Mouse (Mus musculus): ENCODE data around the gene Pth1r.

Gene Pth1r

DNA sequence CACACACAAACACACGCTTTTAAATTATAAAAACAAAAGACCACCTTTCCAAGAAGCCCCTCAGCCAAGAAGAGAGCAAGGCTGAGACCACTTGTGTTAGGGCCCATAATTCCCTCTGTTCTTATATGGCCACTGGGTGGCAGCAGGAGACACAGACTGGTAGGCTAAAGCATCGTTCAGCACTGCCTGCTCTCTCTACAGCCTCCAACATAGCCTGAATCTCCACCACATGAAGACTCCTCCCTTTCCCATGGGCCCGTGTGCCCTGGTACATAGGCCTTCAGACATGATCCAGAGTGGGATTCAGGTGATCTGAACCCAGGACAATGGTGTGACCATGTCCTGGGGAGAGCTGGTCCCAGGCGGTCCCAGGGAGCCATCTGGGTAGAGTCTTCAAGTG lies 30.2 kb downstream of the Pth1r start:
- peak; percentile 49 to 53 for DNase-seq (ENCODE audit: low spot score in 2 of 2)

DNA sequence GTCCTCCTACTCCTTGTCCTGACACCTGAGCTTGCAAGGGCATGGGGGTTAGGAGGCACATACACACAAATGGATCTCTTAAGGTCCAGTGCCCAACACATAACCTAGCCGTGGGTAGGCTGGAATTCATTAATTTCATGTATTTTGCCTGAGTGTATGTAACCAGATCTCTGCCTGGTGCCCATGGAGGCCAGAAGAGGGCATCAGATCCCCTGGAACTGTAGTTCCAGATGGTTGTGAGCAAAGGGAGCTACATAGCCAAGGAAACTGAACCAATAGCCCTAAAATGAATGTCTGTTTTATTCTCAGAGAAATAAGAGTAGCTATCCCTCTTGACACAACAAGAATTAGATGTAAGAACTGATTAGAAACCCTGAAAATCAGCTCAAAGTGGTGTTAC lies 31.5 kb downstream of the Pth1r start:
- no peak for DNase-seq (ENCODE audit: low spot score in 2 of 2)

DNA sequence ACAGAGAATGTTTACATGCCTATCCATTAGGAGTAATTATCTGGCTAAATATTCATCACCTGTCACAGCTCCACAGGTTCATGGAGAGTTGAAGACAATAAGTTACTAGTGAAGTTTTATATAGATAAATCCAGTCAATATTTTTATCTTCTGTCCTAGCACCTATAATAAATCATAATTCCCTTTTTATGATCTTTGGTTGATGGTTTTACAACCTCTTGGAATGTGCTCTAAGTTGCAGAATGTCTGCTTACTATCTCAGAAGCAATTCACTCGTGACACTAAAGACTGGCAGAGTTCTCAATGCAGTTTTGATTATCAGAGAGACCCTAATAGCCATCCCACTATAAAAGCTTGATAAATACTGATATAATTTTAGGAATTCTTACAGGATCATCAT lies 33.6 kb downstream of the Pth1r start:
- DNase-seq (ENCODE audit: low spot score in 2 of 2), result no peak

DNA sequence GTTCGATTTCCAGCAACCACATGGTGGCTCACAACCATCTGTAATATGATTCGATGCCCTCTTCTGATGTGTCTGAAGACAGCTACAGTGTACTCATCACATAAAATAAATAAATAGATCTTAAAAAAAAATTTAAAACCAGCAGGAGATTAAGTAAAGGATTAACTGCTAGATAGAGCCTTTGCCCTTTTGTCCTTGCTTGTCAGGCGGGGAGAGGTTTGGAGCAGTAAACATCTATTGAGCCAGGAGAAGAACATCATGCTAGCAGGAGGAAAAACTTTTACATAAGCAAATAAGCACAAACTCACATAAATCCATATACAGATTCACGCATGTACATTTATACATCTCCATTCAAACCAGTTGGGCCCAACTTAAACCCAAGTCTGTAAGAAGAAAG lies 34.4 kb downstream of the Pth1r start:
- DNase-seq (ENCODE audit: low spot score in 2 of 2), result no peak

DNA sequence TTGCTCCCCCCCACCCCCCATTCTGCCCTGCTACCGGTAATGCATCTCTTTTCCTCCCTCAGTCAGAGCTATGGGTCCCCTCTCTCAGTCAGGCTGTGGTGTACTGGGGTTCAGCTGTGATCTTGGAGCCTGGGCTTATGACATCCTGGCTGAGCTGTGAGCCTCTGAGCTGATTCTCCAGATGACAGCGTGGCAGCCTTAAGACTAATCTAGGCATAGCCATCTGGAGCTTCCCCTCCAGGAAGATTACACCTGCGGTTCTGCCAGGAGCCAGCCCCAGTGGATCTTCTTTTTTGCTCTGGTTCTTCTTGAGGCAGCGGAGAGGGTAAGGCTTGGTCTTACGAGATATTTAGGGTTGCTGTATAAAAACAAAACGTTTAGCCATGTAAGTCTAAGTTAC lies 34.9 kb downstream of the Pth1r start:
- DNase-seq (ENCODE audit: low spot score in 2 of 2), result no peak

DNA sequence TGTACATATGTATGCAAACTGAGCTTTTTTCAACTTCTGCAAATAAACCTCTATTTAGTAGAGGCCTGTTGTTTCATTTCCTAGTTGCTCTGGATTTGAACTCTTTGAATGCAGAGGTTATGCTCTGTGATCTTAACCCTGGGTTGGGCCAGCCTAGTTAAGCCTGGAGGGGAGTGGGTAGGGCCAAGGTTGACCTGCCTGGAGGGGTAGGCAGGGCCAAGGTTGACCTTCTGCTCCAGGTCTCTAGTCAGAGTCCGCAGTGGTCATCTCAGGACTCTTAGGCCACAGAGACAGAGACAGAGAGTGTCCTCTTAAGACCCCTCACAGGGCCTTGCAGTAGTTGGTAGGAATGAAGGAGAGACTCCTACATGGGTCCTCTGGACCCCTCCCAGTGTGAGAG lies 35.4 kb downstream of the Pth1r start:
- no peak for DNase-seq (ENCODE audit: low spot score in 2 of 2)

DNA sequence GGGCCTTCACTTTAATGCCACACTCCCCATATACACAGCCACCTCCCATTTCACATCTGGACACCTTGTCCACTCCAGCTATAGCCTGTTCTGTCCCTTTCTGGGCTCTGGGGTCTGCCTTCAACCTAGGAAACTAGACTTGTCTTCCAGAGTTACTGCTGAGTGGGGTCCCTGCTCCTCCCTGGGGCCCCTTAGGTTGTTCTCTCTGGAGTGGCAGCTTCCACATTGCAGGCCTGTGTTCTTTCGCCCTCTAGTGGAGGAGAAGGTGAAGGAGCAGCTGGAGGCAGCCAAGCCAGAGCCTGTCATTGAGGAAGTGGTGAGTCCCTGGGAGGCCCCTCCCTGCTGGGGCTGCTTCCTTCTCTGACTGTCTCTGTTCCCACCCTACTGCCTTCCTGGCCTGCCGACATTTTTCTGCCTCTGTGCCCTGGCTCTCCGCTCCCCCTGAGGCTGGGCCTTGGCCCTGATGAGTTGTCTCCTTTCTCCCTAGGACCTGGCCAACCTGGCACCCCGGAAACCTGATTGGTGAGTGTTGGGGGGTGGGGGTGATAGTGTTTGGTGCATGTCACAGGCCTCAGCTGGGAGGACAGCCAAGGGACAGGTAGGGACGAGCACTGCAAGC lies 37.2 kb downstream of the Pth1r start:
- DNase-seq (ENCODE audit: low spot score in 2 of 2), result peak; percentile 86

DNA sequence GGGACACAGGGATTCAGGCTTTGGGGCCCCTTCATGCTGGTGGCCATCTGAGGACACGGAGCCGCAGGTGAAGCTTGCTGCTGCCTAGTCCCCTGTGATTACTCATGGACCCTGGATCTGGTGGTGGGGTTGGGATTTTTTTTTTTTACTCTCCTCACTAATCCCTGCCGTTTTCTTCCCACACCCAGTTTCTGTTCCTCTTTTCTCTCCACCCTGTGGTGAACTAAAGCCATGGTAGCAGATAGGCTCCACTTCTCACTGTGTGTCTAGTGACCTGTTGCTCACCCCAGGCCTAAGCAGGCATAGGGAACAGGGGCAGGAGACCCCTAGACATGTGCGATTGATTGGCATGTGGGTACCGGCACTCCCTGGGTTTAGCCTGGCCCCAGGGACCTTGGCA lies 40.2 kb downstream of the Pth1r start:
- DNase-seq (ENCODE audit: low spot score in 2 of 2), result no peak

DNA sequence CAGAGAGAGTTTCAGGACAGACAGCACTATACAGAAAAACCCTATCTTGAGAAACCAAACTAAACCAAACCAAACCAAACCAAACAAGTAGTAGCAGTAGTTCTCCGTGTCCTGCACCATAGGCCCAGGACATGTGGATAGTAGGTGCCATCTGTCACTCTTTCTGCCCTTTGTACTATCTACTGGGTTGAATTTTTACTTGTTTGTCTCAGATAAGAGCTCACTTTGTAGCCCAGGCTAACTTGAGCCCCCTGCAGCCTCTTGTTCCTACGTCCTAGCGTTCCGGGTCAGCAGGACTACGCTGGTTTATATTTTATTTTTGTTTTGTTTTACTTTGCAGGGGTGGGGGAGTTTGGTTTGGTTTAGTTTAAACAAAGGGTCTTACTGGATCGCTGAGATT lies 43.0 kb downstream of the Pth1r start:
- DNase-seq (ENCODE audit: low spot score in 2 of 2), result no peak

DNA sequence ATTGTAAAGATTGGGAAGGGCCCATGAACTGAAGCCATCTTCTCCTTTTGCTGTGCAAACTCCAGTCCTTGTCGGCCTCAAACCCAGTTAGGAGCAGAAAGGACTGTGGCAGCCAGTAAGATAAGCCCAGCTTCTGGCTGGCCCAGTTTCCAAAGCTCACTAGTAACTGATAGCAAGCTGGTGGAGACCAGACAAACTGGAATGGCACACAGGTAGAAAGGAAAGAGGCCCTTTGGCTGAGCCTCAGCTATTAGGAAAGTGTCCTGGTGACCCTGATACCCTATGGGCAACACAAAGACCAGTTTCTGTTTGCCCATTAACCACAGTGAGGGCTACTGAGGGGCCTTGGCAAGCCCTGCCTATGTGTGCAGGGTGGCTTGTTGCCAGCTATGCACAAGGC lies 44.1 kb downstream of the Pth1r start:
- no peak for DNase-seq (ENCODE audit: low spot score in 2 of 2)

DNA sequence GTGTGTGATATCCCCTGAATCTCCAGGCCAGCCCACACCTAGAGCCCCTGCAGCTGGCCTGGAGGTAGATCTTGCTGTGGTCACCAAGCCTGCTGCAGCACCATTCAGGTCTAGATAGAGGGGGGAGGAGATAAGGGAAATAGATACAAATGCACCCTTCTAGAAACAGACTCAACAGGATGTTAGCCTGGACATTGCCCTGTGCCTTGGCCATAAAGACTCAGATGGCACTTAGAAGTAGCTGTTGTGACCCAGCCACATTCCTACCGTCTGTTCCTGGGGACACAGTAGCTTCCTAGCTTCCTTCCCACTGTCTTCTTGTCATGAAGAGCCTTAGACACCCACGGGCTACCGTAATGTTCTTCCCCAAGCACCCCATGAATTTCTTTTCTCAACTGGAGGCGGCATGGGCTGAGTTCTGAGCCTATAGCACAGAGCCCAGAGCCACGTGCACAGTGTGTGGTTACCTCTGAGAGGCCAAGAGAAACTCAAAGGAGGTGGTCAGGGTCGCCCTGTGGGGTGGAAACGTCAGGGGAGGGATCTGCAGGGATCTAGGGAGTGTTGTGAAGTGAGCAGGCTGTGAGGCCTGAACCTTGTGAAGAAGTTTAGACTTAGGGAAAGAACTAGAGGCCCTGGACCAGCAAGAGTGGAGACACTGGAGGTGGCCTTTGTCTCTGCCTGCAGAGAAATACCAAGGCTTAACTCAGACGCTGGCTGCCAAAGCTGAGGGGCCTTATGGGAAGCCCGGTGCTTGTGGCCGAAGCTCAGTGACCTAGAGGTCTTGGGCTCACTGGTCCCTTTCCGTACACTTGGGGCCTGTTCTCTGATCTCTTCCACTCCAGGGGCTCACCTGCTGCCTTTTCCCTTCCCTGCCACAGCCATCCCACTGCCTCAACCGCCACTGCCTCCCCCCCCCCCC lies 45.6 kb downstream of the Pth1r start:
- DNase-seq (ENCODE audit: low spot score in 2 of 2), result no peak

DNA sequence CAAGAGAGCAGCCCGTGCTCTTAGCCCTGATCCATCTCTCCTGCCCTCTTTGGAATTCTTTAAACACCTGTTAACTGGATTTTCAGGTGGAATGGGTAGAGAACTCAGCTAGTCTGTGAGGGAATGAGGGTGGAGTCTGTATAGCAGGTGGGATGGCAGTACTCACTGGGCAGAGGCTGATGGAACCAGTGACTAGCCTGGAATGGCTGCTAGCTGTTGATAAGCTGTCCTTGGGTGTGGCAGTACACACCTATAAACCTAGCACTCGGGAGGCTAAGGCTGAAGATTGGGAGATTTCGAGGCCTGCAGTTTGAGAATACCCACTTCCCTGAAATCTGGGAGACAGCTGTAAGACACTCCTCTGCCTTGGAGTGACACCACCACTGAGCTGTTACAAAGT lies 47.4 kb downstream of the Pth1r start:
- no peak for DNase-seq (ENCODE audit: low spot score in 2 of 2)

DNA sequence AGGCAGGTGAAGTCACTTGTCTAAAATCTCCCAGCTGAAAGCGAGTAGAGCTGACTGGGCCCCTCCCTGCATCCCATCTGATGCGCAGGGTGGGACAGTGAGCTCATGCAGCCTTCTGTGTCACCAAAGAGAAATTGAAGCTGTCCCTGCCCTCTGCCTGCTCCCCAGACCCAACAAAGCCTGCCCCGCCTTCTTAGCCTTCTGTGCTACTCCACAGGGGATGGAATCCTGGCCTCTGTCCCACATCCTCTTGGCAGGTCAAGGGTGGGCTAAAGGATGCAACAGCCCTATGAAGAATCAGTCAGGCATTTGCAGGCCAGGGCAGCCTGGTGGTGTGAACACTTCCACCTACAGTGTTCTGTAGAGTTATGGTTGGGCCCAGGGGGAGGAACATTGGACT lies 49.5 kb downstream of the Pth1r start:
- no peak for DNase-seq (ENCODE audit: low spot score in 2 of 2)

DNA sequence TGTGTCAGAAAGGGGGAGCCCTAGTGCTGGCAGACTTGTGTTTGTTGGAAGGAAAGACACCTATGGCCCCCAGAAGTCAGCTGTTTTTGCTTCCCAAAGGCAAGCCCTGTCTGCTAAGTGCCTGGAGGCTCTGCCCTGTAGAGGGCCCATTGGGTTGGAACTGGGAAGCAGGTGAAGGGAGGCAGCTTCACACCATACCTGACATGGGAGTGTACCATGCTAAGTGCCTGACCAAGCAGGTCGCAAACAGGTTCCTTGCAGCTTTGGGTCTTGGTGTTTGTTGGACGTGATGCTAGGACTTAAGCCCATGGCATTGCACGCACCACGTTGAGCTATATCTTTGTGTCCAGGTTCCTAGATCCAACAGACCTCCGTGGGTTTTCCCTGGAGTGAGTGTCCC lies 50.5 kb downstream of the Pth1r start:
- DNase-seq (ENCODE audit: low spot score in 2 of 2), result no peak

DNA sequence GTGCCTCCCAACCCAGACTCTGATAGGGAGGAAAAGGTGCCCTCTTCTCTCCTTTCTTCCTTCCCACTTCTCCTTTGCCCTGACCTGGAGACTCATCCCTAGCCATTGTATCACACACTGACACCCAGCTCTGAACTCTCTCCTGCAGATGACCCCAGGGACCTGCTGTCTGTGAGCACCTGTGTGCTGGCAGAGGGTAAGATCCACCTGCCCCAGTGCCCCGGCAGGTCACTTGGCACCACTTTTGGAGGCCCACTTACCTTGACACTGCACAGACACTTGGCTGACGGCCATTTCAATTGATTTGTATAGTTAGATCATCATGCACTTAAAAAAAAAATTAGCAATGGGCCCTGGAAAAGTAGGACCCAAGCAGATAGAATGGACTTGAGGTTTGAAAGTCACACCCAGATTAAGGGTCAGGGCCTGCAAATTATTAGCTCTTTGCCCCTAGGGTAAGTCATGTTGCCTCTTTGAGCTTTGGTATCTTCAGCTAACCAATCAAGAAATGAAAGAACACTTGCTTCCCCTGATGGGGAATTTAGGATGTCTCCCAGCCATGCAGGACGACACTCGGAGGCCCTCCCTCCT lies 51.7 kb downstream of the Pth1r start:
- no peak for DNase-seq (ENCODE audit: low spot score in 2 of 2)

DNA sequence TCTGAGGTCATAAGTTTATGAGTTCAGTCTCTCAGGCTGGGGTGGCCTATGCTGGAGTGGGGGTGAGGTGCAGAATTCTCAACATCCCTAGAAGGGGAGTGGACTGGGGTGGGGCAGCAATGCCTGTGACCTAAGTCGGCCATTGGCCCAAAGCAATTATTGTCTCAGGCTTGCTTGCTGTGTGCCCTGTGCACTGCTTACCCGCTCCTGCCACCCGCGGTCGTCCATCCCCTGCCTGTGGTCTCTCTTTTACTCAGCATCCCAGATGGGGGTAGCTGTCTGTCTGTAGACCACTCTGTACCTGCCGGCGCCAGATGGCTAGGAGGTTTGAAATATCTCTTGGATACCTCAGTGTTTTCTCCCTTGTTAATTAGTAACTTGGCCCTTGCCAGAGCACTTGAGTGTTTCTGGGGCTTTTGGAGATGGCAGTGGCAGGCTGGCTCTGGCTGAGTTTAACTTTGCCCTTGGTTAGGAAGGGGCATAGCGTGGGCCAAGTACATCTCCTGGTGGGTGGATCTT lies 57.6 kb downstream of the Pth1r start:
- DNase-seq (ENCODE audit: low spot score in 2 of 2), result peak in 1 of 2 experiments; percentile 53

DNA sequence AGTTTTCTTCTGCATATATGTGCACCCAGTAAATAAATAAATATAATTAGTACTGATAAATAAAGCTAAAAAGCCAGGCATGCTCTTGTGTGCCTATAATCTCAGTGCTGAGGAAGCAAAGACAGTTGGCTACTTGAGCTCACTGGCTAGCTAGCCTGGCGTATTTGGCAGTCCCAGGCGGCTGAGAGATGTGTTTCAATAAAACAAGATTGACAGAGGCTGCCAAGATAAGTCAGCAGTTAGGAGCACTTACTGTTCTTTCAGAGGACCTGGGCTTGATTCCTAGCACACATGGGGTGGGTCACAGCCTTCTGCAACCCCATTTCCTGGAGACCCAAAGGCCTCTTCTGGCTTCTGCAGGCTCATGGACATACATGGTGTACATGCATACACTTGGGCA lies 59.1 kb downstream of the Pth1r start:
- DNase-seq (ENCODE audit: low spot score in 2 of 2), result no peak

DNA sequence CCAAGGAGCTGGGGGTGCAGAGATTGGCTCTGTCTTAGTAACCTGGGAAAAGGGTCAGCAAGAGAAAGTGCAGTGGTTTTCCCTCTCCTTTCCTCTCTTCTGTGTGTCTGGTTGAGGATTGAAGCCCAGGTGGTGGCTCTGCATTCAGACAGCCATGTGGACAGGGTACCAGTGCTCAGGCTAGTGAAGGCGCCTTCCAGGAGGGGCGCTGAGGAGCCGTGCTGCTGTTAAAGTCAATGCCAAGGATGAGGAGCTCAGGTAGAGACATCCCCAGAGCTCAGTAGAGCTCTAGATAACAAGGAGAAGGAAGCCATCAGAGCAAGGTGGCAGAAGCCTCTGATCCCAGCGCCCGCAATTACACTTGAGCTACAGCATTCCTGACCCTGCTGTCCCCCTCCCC lies 59.9 kb downstream of the Pth1r start:
- DNase-seq (ENCODE audit: low spot score in 2 of 2), result no peak

DNA sequence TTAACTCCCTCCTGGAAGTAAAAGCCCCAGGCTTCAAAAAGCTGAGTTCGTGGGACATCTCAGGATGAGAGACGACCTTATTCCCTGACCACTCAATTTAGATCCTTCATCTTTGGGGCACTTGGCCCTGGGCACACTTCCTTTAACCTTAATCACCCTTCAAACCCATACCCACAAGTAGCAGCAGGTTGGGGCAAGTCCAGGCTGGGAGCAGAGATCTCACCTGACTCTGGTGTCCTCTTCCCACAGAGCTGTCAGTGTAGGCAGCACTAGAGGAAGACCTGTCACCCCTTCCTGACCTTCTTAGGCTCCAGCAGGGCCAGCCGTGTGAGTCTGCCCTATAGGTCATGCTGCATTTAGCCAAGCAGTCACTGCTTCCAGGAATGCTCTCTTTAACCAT lies 60.5 kb downstream of the Pth1r start:
- no peak for DNase-seq (ENCODE audit: low spot score in 2 of 2)

DNA sequence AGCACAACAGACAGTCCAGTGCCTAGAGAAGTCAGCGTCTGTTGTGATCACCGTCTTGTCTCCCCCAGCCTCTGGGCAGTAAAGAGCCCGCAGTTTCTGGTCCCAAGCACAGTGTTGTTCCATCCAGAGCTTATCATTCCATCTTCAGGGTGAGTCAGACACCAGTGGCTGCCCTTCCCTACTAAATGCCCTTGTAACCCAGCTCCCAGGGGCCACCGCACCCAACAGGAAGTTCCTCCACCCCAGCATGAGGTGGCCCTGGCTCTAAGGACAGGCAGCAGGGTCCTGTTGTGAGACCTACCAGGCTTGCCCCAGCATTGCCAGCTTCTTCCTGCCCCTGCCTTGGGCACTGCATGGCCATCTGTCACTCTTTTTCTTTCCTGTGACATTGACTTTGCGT lies 61.4 kb downstream of the Pth1r start:
- DNase-seq (ENCODE audit: low spot score in 2 of 2), result peak; percentile 48 to 70

DNA sequence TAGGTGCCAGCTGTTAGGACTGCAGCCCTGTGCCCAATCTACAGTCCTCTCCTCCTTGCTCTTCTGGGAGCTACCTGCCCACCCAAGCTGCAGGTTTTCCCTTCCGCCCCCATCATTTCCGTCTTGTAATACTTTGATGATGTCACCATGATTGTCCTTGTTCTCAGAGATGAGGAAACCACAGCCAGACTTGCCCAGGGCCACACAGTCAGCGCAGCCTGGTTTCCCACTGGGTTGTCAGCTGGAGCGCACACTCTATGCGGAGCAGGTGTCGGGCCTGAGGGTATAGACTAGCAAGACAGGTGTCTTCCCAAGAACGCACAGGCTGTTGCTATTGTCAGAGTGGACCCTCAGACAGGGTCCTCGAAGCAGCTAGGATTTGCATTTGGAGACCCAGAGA lies 61.8 kb downstream of the Pth1r start:
- DNase-seq (ENCODE audit: low spot score in 2 of 2), result no peak

DNA sequence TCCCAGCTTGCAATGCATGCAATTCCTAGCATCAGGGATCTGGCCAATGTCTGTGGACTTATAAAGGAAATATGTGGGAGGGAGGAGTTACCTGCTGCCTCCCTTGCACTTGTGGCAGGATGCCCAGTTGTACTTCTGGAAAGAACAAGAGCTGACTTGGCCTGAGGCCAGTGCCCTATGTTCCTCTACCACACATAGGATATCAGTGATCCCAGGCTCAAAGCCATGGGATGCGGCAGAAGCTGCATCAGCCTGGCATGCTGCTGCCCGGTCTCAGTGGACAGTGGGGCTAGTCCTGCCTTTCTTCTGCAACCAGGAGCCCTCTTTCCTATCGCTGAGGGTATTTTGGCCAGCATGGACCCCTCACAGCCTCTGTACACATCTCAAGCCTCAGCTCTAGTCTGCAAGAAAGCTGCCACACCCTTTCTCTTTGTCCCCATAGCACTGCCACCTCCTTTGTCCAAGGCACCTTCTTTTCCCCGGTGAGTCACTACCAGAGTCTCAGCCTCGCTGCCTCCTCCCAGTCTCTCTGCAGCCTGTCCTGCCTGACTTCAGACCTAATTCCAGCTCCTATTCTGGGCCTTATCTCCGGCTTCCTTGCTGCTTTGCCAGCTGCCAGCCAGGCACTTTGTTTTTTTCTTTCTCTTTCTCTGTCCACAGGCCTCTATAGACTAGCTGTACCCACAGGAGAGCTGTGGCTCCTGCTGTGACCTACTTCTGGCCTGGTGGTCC lies 62.7 kb downstream of the Pth1r start:
- peak; percentile 73 to 81 for DNase-seq (ENCODE audit: low spot score in 2 of 2)

Data from urinary bladder, postnatal 36 days (tissue).